Mouse (Mus musculus): Measurements from ENCODE around the gene F2rl1.

Gene F2rl1

GRCm38 (mm10) chr13:95470970-95471369, 54.1 kb downstream of the F2rl1 start:
- DNase-seq (ENCODE audit: inconsistent ontology term): peak; percentile 21
